1 mouse cellular context compared by ENCODE assay signal in genomic region chr8:122430646-122431045, GRCm38 (mm10).
TF ChIP-seq lines count a peak whose summit lies in the region.

No protein-coding gene starts in this region.

TF ChIP-seq in CH12.LX, 34 proteins besides CTCF, POLR2A, EP300 and RAD21:
- TF ChIP-seq MAZ (IDR thresholded peaks at IDR 0.05; ENCODE audit: low read depth, low read length) (0 out of 2 replicates have a peak, but pooled peaks have one; percentile 5), POLR2AphosphoS2 (IDR thresholded peaks at IDR 0.05; ENCODE audit: low read depth, low read length) (no peak)
